Mouse (Mus musculus) hindbrain, embryonic 16.5 days (tissue): ENCODE measurements around the gene Adcy10. TPM values are rescaled to one million over a fixed set of nuclear protein-coding genes. Genes with fewer than 3 reads are reported as not detected.

Source experiments
- ATAC-seq: fragments of 200-750 bp; cut with Nextera tagmentation; 2 replicates; pipeline ENCODE4 v1.8.0; 2017; ENCODE audit warnings: moderate TSS enrichment, moderate library complexity
- H3K27ac ChIP-seq: fragments of 300-500 bp; sonication (generic); 2 replicates; pipeline ENCODE4 v1.5.1; 2014; ENCODE audit warnings: low read depth, mild to moderate bottlenecking, control low read depth, low read length, moderate library complexity
- H3K27me3 ChIP-seq: fragments of 300-500 bp; sonication (generic); replicated peaks from 2 replicates; pipeline ENCODE4 v1.6.1; 2014; ENCODE audit warnings: low read length; ENCODE audit not compliant: control insufficient read depth, insufficient read depth
- H3K36me3 ChIP-seq: fragments of 300-500 bp; sonication (generic); 2 replicates; pipeline ENCODE4 v1.6.1; 2014; ENCODE audit warnings: mild to moderate bottlenecking, low read length, moderate library complexity, mixed read lengths; ENCODE audit not compliant: control insufficient read depth, insufficient read depth
- H3K4me1 ChIP-seq: fragments of 300-500 bp; sonication (generic); 2 replicates; pipeline ENCODE4 v1.6.1; 2014; ENCODE audit warnings: low read depth, low read length; ENCODE audit not compliant: control insufficient read depth, insufficient read depth
- H3K4me2 ChIP-seq: fragments of 300-500 bp; sonication (generic); 2 replicates; pipeline ENCODE4 v1.6.1; 2014; ENCODE audit warnings: mild to moderate bottlenecking, low read length, control low read depth, moderate library complexity
- H3K4me3 ChIP-seq: fragments of 300-500 bp; sonication (generic); 2 replicates; pipeline ENCODE4 v1.5.1; 2014; ENCODE audit warnings: mild to moderate bottlenecking, low read length, control low read depth, moderate library complexity
- H3K9ac ChIP-seq: fragments of 300-500 bp; sonication (generic); 2 replicates; pipeline ENCODE4 v1.6.1; 2014; ENCODE audit warnings: low read depth, mild to moderate bottlenecking, control low read depth, low read length, moderate library complexity
- H3K9me3 ChIP-seq: fragments of 300-500 bp; sonication (generic); 2 replicates; pipeline ENCODE4 v1.6.1; 2014; ENCODE audit warnings: mild to moderate bottlenecking, low read length, moderate library complexity; ENCODE audit not compliant: control insufficient read depth
- WGBS: fragments of 180-500 bp; shearing (Covaris S2); extraction: QIAGEN DNeasy Blood & Tissue Kit; methylation state at CpG from one replicate; pipeline ENCODE4 v1.1.7; 2014; 5-methylcytosine and 5-hydroxymethylcytosine counted together
- polyA plus RNA-seq: library from polyadenylated mRNA; unstranded; fragments of >200 nt; fragmentation: Nextera tagmentation; extraction: Ambion mirVana; gene quantifications from 2 replicates; pipeline ENCODE4 v1.2.1, GENCODE M21; 2015

Gene Adcy10
- 0.21 and 0.31 TPM in 2 replicates for polyA plus RNA-seq

GRCm38 (mm10) chr1:165484688-165485233 is at the start of gene Adcy10:
Adcy10 (plus strand) TSS chr1:165485183.
- no peaks in the 10 kb centered on the region for H3K4me1 ChIP-seq
- H3K4me3 ChIP-seq = no peak within 1 kb of the TSS
- peaks cover 10% of the 10 kb centered on the region; the same call in 1 of the 2 replicates for H3K36me3 ChIP-seq
- H3K9me3 ChIP-seq = no peaks in the 10 kb centered on the region
- no peak within 1 kb of the TSS for H3K27ac ChIP-seq
- ATAC-seq = no peak
- no peak within 1 kb of the TSS for H3K9ac ChIP-seq
- WGBS = 92% methylated on average over 8 of the region's 8 CpGs
- no peaks in the 10 kb centered on the region for H3K27me3 ChIP-seq
- no peak within 1 kb of the TSS for H3K4me2 ChIP-seq

- Histone ChIP-seq H3K27ac (no peak overlapping the region), H3K4me2 (no peak overlapping the region), H3K9ac (no peak overlapping the region), H3K36me3 (no peaks in the 10 kb centered on the region), H3K4me3 (no peak overlapping the region), H3K9me3 (peaks cover 5% of the 10 kb centered on the region; the same call in 1 of the 2 replicates), H3K27me3 (no peaks in the 10 kb centered on the region), H3K4me1 (no peaks in the 10 kb centered on the region)
- no peak for ATAC-seq
- 100% methylated on average over 1 of the region's 1 CpGs for WGBS
These were observed 46.5 kb upstream of the Adcy10 start for GRCm38 (mm10) chr1:165438289-165439021.

- Histone ChIP-seq H3K4me1 (no peaks in the 10 kb centered on the region), H3K27me3 (no peaks in the 10 kb centered on the region), H3K9ac (no peak overlapping the region), H3K27ac (no peak overlapping the region), H3K4me3 (no peak overlapping the region), H3K4me2 (no peak overlapping the region), H3K36me3 (no peaks in the 10 kb centered on the region), H3K9me3 (0 out of 2 replicates have a peak, but pooled peaks cover 1% of the 10 kb centered on the region)
- 0 out of 2 replicates have a peak, but pooled peaks have one; percentile 17 for ATAC-seq
- WGBS = 74% methylated on average over 3 of the region's 3 CpGs
These were observed 44.2 kb upstream of the Adcy10 start for GRCm38 (mm10) chr1:165440788-165441187.

GRCm38 (mm10) chr1:165441201-165441600 is 43.8 kb upstream of the Adcy10 start:
- Histone ChIP-seq H3K27me3 (no peaks in the 10 kb centered on the region), H3K4me1 (no peaks in the 10 kb centered on the region), H3K36me3 (no peaks in the 10 kb centered on the region), H3K4me2 (no peak overlapping the region), H3K27ac (no peak overlapping the region), H3K9ac (no peak overlapping the region), H3K4me3 (no peak overlapping the region), H3K9me3 (no peaks in the 10 kb centered on the region)
- ATAC-seq = no peak

- WGBS = 83% methylated on average over 3 of the region's 3 CpGs
- Histone ChIP-seq H3K4me2 (no peak overlapping the region), H3K27ac (no peak overlapping the region), H3K27me3 (no peaks in the 10 kb centered on the region), H3K36me3 (no peaks in the 10 kb centered on the region), H3K9me3 (no peaks in the 10 kb centered on the region), H3K4me3 (no peak overlapping the region), H3K9ac (no peak overlapping the region), H3K4me1 (no peaks in the 10 kb centered on the region)
- no peak for ATAC-seq
These were observed 43.3 kb upstream of the Adcy10 start for GRCm38 (mm10) chr1:165441719-165442118.

GRCm38 (mm10) chr1:165459041-165459502 is 25.9 kb upstream of the Adcy10 start:
- Histone ChIP-seq H3K9ac (peak overlapping the region; percentile 88; the same call in 1 of the 2 replicates), H3K4me1 (peaks cover 7% of the 10 kb centered on the region), H3K4me2 (peak overlapping the region; percentile 80), H3K27me3 (no peaks in the 10 kb centered on the region), H3K4me3 (peak overlapping the region; percentile 72), H3K9me3 (peaks cover 4% of the 10 kb centered on the region; the same call in 1 of the 2 replicates), H3K36me3 (no peaks in the 10 kb centered on the region), H3K27ac (no peak overlapping the region)
- 23% methylated on average over 7 of the region's 7 CpGs for WGBS
- ATAC-seq = no peak

- no peak for ATAC-seq
These were observed 25.3 kb upstream of the Adcy10 start for GRCm38 (mm10) chr1:165459503-165460181.

GRCm38 (mm10) chr1:165460360-165460800 is 24.6 kb upstream of the Adcy10 start, which contains the start of the genes Dcaf6 and Mpc2:
Dcaf6 (minus strand) TSS chr1:165460475.
Mpc2 (plus strand) TSS chr1:165460637.
- H3K36me3 ChIP-seq = no peaks in the 10 kb centered on the region
- H3K4me2 ChIP-seq = peak within 1 kb of the TSS; percentile 87
- ATAC-seq = peak; percentile 95
- WGBS = under 1% methylated on average over 19 of the region's 37 CpGs
- peak within 1 kb of the TSS; percentile 72 for H3K4me3 ChIP-seq
- peaks cover 7% of the 10 kb centered on the region for H3K4me1 ChIP-seq
- peak within 1 kb of the TSS; percentile 91 for H3K27ac ChIP-seq
- H3K9ac ChIP-seq = peak within 1 kb of the TSS; percentile 88
- H3K9me3 ChIP-seq = no peaks in the 10 kb centered on the region
- no peaks in the 10 kb centered on the region for H3K27me3 ChIP-seq

More at GRCm38 (mm10) chr1:165459503-165460181, 25.3 kb upstream of the Adcy10 start:
- Histone ChIP-seq H3K4me3 (peak overlapping the region; percentile 72), H3K27me3 (no peaks in the 10 kb centered on the region), H3K27ac (peak overlapping the region; percentile 88), H3K9me3 (no peaks in the 10 kb centered on the region), H3K4me1 (peaks cover 7% of the 10 kb centered on the region), H3K36me3 (no peaks in the 10 kb centered on the region), H3K9ac (peak overlapping the region; percentile 88), H3K4me2 (peak overlapping the region; percentile 80)
- under 1% methylated on average over 60 of the region's 60 CpGs for WGBS
